Mouse (Mus musculus): ENCODE results near the gene Slc1a5.

DNA sequence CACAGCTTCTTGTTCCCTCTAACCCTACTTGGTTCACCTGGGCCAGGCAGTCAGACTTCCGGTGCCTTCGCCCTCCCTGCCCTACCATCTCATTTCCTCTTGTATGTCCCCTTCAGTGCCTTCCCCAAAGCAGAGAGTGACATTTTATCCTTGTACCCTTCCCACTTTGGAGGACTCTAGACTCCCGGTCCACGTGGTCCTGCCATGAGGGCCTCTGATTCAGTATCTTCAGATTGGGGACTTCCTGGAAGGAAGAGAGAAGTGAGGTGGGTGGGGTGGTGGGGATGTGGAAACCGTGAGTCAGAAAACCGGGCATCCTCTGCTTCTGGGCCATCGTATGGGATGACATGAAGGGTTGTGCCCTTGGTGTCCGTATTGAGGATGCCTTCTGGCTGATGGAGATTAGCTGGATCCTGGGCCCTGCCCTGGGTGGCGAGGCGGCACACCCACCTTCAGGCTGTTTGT, 2.1 kb downstream of the Slc1a5 start:
- TF ChIP-seq POLR2A (IDR thresholded peaks at IDR 0.05; ENCODE audit: low read depth, low read length) (no peak), CTCF (conservative IDR thresholded peaks at IDR 0.05; ENCODE audit: insufficient read depth, insufficient read length, low read depth, low read length) (no peak)

Measured in kidney, adult 2 months (tissue).